Mouse (Mus musculus) left cerebral cortex, adult 6 months (tissue): Measurements from ENCODE around the gene Ugt2b37. TPM values are rescaled to one million over a fixed set of nuclear protein-coding genes. Genes with fewer than 3 reads are reported as not detected.

Source experiments
- long read RNA-seq, 2 experiments: library from polyadenylated mRNA; unstranded; transcript quantifications; one replicate each; pipeline ENCODE4 v2.0.0; 2019 to 2020
- polyA plus RNA-seq: library from polyadenylated mRNA; unstranded; fragments of <200 nt; fragmentation: Nextera tagmentation; gene quantifications from 2 replicates; pipeline ENCODE4 v1.2.3, GENCODE M21; 2021

Gene Ugt2b37
- not detected in 2 replicates for polyA plus RNA-seq
- long read RNA-seq, experiment 1: 0 reads
- long read RNA-seq, experiment 2: 0 reads

GRCm38 (mm10) chr5:87254676-87255075, at the start of gene Ugt2b37:
Gene Ugt2b37, minus strand, starts transcription at chr5:87254804.

Other genes with a start within 250 kb of the Ugt2b37 start
- not detected in 2 replicates for gene Ugt2b36, start 162.2 kb downstream of the Ugt2b37 start, polyA plus RNA-seq
- not detected in 2 replicates for gene Ugt2b5, start 114.5 kb downstream of the Ugt2b37 start, polyA plus RNA-seq
- not detected in 2 replicates for gene Ugt2a3, start 82.4 kb upstream of the Ugt2b37 start, polyA plus RNA-seq
- gene Ugt2b38, start 169.4 kb upstream of the Ugt2b37 start, polyA plus RNA-seq: not detected in 2 replicates
- gene Ugt2a2, start 227.5 kb upstream of the Ugt2b37 start, polyA plus RNA-seq: not detected in 2 replicates
- not detected in 2 replicates for gene Gm43638, start 232.0 kb upstream of the Ugt2b37 start, polyA plus RNA-seq
- not detected in 2 replicates for gene Ugt2a1, start 236.1 kb upstream of the Ugt2b37 start, polyA plus RNA-seq